Mouse (Mus musculus): Measurements from ENCODE around the gene Sept3. TPM values are rescaled to one million over a fixed set of nuclear protein-coding genes. Genes with fewer than 3 reads are reported as not detected.
A peak's percentile ranks its signal among the peaks of the same experiment; 100 is the strongest.

The Sept3 gene
- polyA plus RNA-seq, 1 experiment: not detected

GRCm38 (mm10) chr15:82340414-82341035 lies 65.8 kb downstream of the Sept3 start:
- H3K27me3 ChIP-seq (ENCODE audit: control insufficient read depth): no peaks in the 10 kb centered on the region
- peaks cover 2% of the 10 kb centered on the region; the same call in 1 of the 2 replicates for H3K9me3 ChIP-seq (ENCODE audit: control insufficient read depth, low read length)
- H3K4me1 ChIP-seq (ENCODE audit: control insufficient read depth): peaks cover 89% of the 10 kb centered on the region
- TF ChIP-seq TAL1 (IDR thresholded peaks at IDR 0.05; ENCODE audit: low read length): no peak
- 0 out of 2 replicates have a peak, but pooled peaks have one; percentile 4 for TF ChIP-seq GATA1 (IDR thresholded peaks at IDR 0.05; ENCODE audit: low read length)
- peaks cover 54% of the 10 kb centered on the region for H3K36me3 ChIP-seq (ENCODE audit: control insufficient read depth)
- peak overlapping the region; percentile 91 for H3K4me3 ChIP-seq (replicated peaks)

GRCm38 (mm10) chr15:82341036-82341501 lies 66.4 kb downstream of the Sept3 start:
- Histone ChIP-seq H3K27me3 (ENCODE audit: control insufficient read depth) (no peaks in the 10 kb centered on the region), H3K36me3 (ENCODE audit: control insufficient read depth) (peaks cover 51% of the 10 kb centered on the region), H3K4me3 (replicated peaks) (peak overlapping the region; percentile 91), H3K4me1 (ENCODE audit: control insufficient read depth) (peaks cover 88% of the 10 kb centered on the region), H3K9me3 (ENCODE audit: control insufficient read depth, low read length) (peaks cover 2% of the 10 kb centered on the region; the same call in 1 of the 2 replicates)
- TF ChIP-seq TAL1 (IDR thresholded peaks at IDR 0.05; ENCODE audit: low read length): no peak
- no peak for TF ChIP-seq GATA1 (IDR thresholded peaks at IDR 0.05; ENCODE audit: low read length)

GRCm38 (mm10) chr15:82341675-82342542 lies 67.2 kb downstream of the Sept3 start:
- Histone ChIP-seq H3K27me3 (ENCODE audit: control insufficient read depth) (no peaks in the 10 kb centered on the region), H3K9me3 (ENCODE audit: control insufficient read depth, low read length) (peaks cover 2% of the 10 kb centered on the region; the same call in 1 of the 2 replicates), H3K4me3 (replicated peaks) (peak overlapping the region; percentile 91), H3K4me1 (ENCODE audit: control insufficient read depth) (peaks cover 87% of the 10 kb centered on the region), H3K36me3 (ENCODE audit: control insufficient read depth) (peaks cover 45% of the 10 kb centered on the region)
- peak; percentile 80 for TF ChIP-seq TAL1 (IDR thresholded peaks at IDR 0.05; ENCODE audit: low read length)
- TF ChIP-seq GATA1 (IDR thresholded peaks at IDR 0.05; ENCODE audit: low read length): peak; percentile 89

GRCm38 (mm10) chr15:82342543-82342935 lies 67.8 kb downstream of the Sept3 start:
- Histone ChIP-seq H3K4me3 (replicated peaks) (peak overlapping the region; percentile 91), H3K27me3 (ENCODE audit: control insufficient read depth) (no peaks in the 10 kb centered on the region), H3K36me3 (ENCODE audit: control insufficient read depth) (peaks cover 47% of the 10 kb centered on the region), H3K9me3 (ENCODE audit: control insufficient read depth, low read length) (peaks cover 2% of the 10 kb centered on the region; the same call in 1 of the 2 replicates), H3K4me1 (ENCODE audit: control insufficient read depth) (peaks cover 87% of the 10 kb centered on the region)
- no peak for TF ChIP-seq GATA1 (IDR thresholded peaks at IDR 0.05; ENCODE audit: low read length)
- no peak for TF ChIP-seq TAL1 (IDR thresholded peaks at IDR 0.05; ENCODE audit: low read length)

GRCm38 (mm10) chr15:82343368-82344287 lies 68.9 kb downstream of the Sept3 start:
- H3K4me1 ChIP-seq (ENCODE audit: control insufficient read depth): peaks cover 88% of the 10 kb centered on the region
- H3K9me3 ChIP-seq (ENCODE audit: control insufficient read depth, low read length): peaks cover 2% of the 10 kb centered on the region; the same call in 1 of the 2 replicates
- H3K27me3 ChIP-seq (ENCODE audit: control insufficient read depth): no peaks in the 10 kb centered on the region
- TF ChIP-seq GATA1 (IDR thresholded peaks at IDR 0.05; ENCODE audit: low read length): no peak
- TF ChIP-seq TAL1 (IDR thresholded peaks at IDR 0.05; ENCODE audit: low read length): no peak
- peaks cover 58% of the 10 kb centered on the region for H3K36me3 ChIP-seq (ENCODE audit: control insufficient read depth)
- peak overlapping the region; percentile 91 for H3K4me3 ChIP-seq (replicated peaks)

Other genes starting within 250 kb of the Sept3 start
- 2.9 and 4.2 TPM in 2 replicates for gene Desi1, start 241.0 kb upstream of the Sept3 start, polyA plus RNA-seq (2012)
- 3.0 and 10.5 TPM in 2 replicates for gene Snu13, start 227.3 kb upstream of the Sept3 start, polyA plus RNA-seq (2012)
- 0.01 TPM in 1 of 2 replicates, not detected in the other for gene 4930407I10Rik, start 215.7 kb upstream of the Sept3 start, polyA plus RNA-seq (2012)
- gene Mei1, start 204.9 kb upstream of the Sept3 start, polyA plus RNA-seq (2012): not detected in 2 replicates
- 0.70 and 0.73 TPM in 2 replicates for gene Ccdc134, start 147.0 kb upstream of the Sept3 start, polyA plus RNA-seq (2012)
- 14.2 and 17.0 TPM in 2 replicates for gene Srebf2, start 127.7 kb upstream of the Sept3 start, polyA plus RNA-seq (2012)
- 0.03 TPM in 2 replicates for gene Shisa8, start 62.1 kb upstream of the Sept3 start, polyA plus RNA-seq (2012)
- 0.36 TPM in 1 of 2 replicates, not detected in the other for gene Tnfrsf13c, start 50.5 kb upstream of the Sept3 start, polyA plus RNA-seq (2012)
- 16.4 and 20.1 TPM in 2 replicates for gene Cenpm, start 30.1 kb upstream of the Sept3 start, polyA plus RNA-seq (2012)
- gene 1500009C09Rik, start 22.5 kb upstream of the Sept3 start, polyA plus RNA-seq (2012): not detected in 2 replicates
- not detected in 2 replicates for gene Wbp2nl, start 24.1 kb downstream of the Sept3 start, polyA plus RNA-seq (2012)
- gene Naga, start 64.0 kb downstream of the Sept3 start, polyA plus RNA-seq (2012): 17.6 and 23.0 TPM in 2 replicates
- gene Pheta2, start 64.0 kb downstream of the Sept3 start, polyA plus RNA-seq (2012): 1.8 and 2.3 TPM in 2 replicates
- gene Smdt1, start 64.1 kb downstream of the Sept3 start, polyA plus RNA-seq (2012): 17.6 and 17.8 TPM in 2 replicates
- gene Ndufa6, start 79.4 kb downstream of the Sept3 start, polyA plus RNA-seq (2012): 28.3 and 30.8 TPM in 2 replicates
- 0.08 TPM in 1 of 2 replicates, not detected in the other for gene Cyp2d22, start 105.4 kb downstream of the Sept3 start, polyA plus RNA-seq (2012)
- not detected in 2 replicates for gene Cyp2d11, start 119.1 kb downstream of the Sept3 start, polyA plus RNA-seq (2012)
- gene Cyp2d10, start 132.3 kb downstream of the Sept3 start, polyA plus RNA-seq (2012): 0.10 TPM in 1 of 2 replicates, not detected in the other
- 0.06 TPM in 1 of 2 replicates, not detected in the other for gene Cyp2d9, start 158.5 kb downstream of the Sept3 start, polyA plus RNA-seq (2012)